Mouse (Mus musculus) forebrain, postnatal 0 days (tissue): ENCODE measurements around the gene Ly6g5b. TPM values are rescaled to one million over a fixed set of nuclear protein-coding genes. Genes with fewer than 3 reads are reported as not detected.

Experiments used
- ATAC-seq: fragments of 200-750 bp; cut with Nextera tagmentation; 2 replicates; pipeline ENCODE4 v1.8.0; 2017; ENCODE audit warnings: mild to moderate bottlenecking, moderate library complexity
- DNase-seq: peaks from one replicate; pipeline ENCODE4 v3.0.0-alpha.2; 2015
- H3K27ac ChIP-seq: fragments of 300-500 bp; sonication (generic); 2 replicates; pipeline ENCODE4 v1.5.1; 2014; ENCODE audit warnings: low read depth, mild to moderate bottlenecking, antibody characterized with exemption, low read length, moderate library complexity, mixed read lengths
- H3K27me3 ChIP-seq: fragments of 300-500 bp; sonication (generic); 2 replicates; pipeline ENCODE4 v1.6.1; 2014; ENCODE audit warnings: mild to moderate bottlenecking, low read length, mixed read lengths; ENCODE audit not compliant: insufficient read depth
- H3K36me3 ChIP-seq: fragments of 300-500 bp; sonication (generic); 2 replicates; pipeline ENCODE4 v1.6.1; 2014; ENCODE audit warnings: mild to moderate bottlenecking, moderate library complexity; ENCODE audit not compliant: insufficient read depth
- H3K4me1 ChIP-seq: fragments of 300-500 bp; sonication (generic); 2 replicates; pipeline ENCODE4 v1.6.1; 2014; ENCODE audit warnings: antibody characterized with exemption; ENCODE audit not compliant: insufficient read depth
- H3K4me2 ChIP-seq: fragments of 300-500 bp; sonication (generic); 2 replicates; pipeline ENCODE4 v1.6.1; 2014; ENCODE audit warnings: low read depth, mild to moderate bottlenecking, moderate library complexity
- H3K4me3 ChIP-seq: fragments of 300-500 bp; sonication (generic); 2 replicates; pipeline ENCODE4 v1.5.1; 2014; ENCODE audit warnings: low read depth, low read length, mixed read lengths
- H3K9ac ChIP-seq: fragments of 300-500 bp; sonication (generic); 2 replicates; pipeline ENCODE4 v1.6.1; 2014; ENCODE audit warnings: mild to moderate bottlenecking
- H3K9me3 ChIP-seq: fragments of 300-500 bp; sonication (generic); 2 replicates; pipeline ENCODE4 v1.6.1; 2016; ENCODE audit warnings: low read length
- CTCF ChIP-seq: sonication (generic); IDR thresholded peaks from 2 replicates; pipeline ENCODE4 v1.5.1; 2016; ENCODE audit warnings: antibody characterized with exemption, control low read depth, low read depth
- WGBS: fragments of 180-500 bp; shearing (Covaris S2); extraction: QIAGEN DNeasy Blood & Tissue Kit; methylation state at CpG from one replicate; pipeline ENCODE4 v1.1.7; 2014; 5-methylcytosine and 5-hydroxymethylcytosine counted together
- polyA plus RNA-seq: library from polyadenylated mRNA; unstranded; fragments of >200 nt; fragmentation: Nextera tagmentation; extraction: Ambion mirVana; gene quantifications from 2 replicates; pipeline ENCODE4 v1.2.1, GENCODE M21; 2015
- total RNA-seq: library from RNA; depleted of rRNA; stranded (reverse); fragments of >200 nt; gene quantifications from 2 replicates; pipeline ENCODE4 v1.2.3, GENCODE M21; 2014; rRNA removed

Gene Ly6g5b
- total RNA-seq (0.54 and 1.1 TPM in 2 replicates), polyA plus RNA-seq (0.55 and 1.1 TPM in 2 replicates)

DNA sequence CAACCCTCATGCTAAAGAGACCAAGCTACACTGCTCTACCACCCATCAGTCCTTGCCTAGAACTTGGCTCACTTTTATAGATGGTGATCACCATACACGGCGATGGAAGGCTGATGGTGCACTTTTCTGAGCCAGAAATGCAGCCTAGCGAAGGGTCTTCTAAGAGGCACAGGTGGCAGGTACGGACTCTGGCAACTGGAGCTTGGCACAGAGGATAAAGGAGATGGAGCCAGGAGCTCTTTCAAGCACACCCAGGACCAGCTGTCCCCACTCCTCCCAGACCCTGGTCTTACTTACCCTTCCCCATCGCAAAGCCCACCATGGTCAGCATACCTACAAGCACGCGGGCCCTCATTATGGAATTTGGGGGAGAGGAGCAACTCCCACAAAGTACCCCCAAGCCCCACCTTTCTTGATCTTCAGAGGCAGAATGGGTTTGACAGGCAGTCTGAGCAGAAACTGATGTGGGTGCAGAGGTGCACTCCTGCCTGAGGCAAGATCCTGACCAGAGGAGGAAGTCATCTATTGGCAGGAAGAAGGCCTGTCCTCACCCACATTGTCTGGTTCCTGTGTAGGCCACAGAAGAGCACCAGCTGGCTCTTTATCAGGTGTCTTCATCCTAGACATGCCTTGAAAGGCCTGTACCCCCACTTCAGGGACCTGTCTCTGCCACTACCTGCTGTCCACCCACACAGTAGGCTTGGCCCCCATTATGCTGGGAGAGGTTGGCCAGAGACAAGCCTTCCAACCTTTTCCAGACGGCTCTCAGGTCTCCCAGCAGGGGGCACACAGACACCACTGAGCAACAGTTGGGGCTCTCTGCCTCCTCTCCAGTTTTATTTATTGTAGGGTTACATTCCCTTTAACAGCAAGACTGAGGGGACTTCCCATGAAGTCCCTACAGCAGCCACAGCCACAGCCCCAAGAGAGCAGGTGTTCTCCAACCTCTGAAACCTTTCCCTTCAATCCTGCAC is at the start of gene Ly6g5b:
Gene Ly6g5b, minus strand, starts transcription at position 383 of the 974 bp plus-strand sequence.
- DNase-seq (peak; percentile 10), ATAC-seq (no peak)
- H3K4me1 ChIP-seq = no peaks in the 10 kb centered on the region
- no peak within 1 kb of the TSS for H3K4me2 ChIP-seq
- 85% methylated on average over 8 of the region's 8 CpGs for WGBS
- TF ChIP-seq CTCF = peak; percentile 47
- H3K27me3 ChIP-seq = no peaks in the 10 kb centered on the region
- no peak within 1 kb of the TSS for H3K9ac ChIP-seq
- no peaks in the 10 kb centered on the region for H3K9me3 ChIP-seq
- H3K36me3 ChIP-seq = peaks cover 48% of the 10 kb centered on the region
- no peak within 1 kb of the TSS for H3K4me3 ChIP-seq
- H3K27ac ChIP-seq = no peak within 1 kb of the TSS

DNA sequence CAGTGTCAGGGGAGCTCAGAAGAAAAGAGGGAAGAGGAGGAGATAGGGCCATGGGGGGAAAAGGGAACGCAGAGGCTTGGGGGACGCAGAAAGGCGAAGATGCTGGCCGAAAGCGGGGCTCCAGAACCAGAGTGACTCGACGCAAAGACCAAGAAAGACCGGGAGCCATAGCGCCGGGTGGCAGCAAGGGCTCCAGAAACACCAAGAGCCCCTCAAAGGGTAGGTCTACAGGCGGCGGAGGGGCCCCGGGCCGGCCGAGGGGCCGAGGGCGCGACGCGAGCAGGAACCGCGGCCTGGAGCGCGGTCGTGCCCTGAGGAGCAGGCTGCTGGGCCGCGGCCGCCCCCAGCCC is 49.0 kb upstream of the Ly6g5b start:
- Histone ChIP-seq H3K27me3 (no peaks in the 10 kb centered on the region), H3K36me3 (peaks cover 35% of the 10 kb centered on the region), H3K4me2 (peak overlapping the region; percentile 66), H3K9ac (peak overlapping the region; percentile 100), H3K4me1 (peaks cover 17% of the 10 kb centered on the region), H3K27ac (peak overlapping the region; percentile 98), H3K9me3 (no peaks in the 10 kb centered on the region), H3K4me3 (peak overlapping the region; percentile 94)
- DNase-seq (no peak), ATAC-seq (no peak)
- no peak for TF ChIP-seq CTCF
- WGBS = 0% methylated on average over 13 of the region's 28 CpGs

DNA sequence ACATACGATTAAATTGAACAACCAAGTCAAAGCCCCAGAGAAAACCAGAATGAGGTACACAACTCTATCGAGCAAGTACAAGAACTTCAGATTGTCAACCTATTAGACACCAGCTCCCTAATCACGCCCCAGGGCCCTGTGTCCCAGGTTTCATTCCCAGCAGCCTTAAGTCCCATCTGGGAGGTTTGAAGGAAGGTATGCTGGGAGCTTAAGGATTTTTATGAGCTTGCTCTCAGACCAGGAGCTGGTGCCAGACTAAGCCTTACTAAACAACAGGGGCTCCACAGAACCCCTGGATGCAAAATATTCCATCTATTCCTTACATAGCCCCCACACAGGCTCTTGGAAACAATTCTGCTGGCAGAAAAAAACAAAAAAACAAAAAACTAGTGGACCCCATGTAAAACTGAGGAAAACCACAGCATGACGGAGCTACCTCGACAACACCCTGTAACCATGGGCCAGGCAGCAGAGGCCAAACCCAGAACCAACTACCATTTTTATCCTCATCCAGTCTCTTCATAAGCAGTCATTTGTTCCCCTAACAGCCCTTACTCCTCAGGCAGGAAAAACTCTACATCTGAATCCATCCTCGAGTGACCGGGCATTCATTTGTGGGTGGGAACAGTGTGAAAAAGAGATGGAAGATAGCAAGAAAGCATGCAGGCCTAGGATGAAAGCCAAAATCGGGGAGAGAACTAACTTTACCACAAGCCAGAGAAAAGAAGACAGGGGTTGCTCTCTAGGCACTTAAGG is 48.3 kb upstream of the Ly6g5b start:
- ATAC-seq (no peak), DNase-seq (no peak)
- H3K9ac ChIP-seq = peak overlapping the region; percentile 100
- no peaks in the 10 kb centered on the region for H3K27me3 ChIP-seq
- H3K27ac ChIP-seq = peak overlapping the region; percentile 98
- no peak for TF ChIP-seq CTCF
- peaks cover 42% of the 10 kb centered on the region for H3K36me3 ChIP-seq
- WGBS = 7% methylated on average over 8 of the region's 8 CpGs
- H3K9me3 ChIP-seq = no peaks in the 10 kb centered on the region
- H3K4me3 ChIP-seq = peak overlapping the region; percentile 94
- H3K4me1 ChIP-seq = peaks cover 17% of the 10 kb centered on the region
- H3K4me2 ChIP-seq = peak overlapping the region; percentile 66

DNA sequence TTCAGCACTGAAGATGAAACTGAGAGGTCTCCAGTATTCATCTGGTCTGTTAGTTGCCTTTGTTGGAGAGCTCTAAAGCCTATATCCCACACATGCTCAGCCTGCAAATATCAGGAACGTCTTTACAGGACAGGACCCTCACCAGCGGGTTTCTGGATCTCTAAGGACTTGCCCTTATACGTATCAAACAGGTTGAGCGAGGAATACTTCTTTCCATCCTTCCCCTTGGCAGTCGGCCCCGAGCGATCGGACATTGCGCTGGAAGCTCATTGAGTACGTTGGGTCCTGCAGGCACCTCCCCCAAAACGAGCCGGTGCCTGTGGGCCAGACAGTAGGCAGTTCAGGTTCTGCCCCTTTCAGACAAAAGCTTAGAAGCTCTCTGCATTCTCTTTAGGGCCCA is 47.5 kb upstream of the Ly6g5b start:
- no peak for ATAC-seq
- H3K27ac ChIP-seq = peak overlapping the region; percentile 29; the same call in 1 of the 2 replicates

DNA sequence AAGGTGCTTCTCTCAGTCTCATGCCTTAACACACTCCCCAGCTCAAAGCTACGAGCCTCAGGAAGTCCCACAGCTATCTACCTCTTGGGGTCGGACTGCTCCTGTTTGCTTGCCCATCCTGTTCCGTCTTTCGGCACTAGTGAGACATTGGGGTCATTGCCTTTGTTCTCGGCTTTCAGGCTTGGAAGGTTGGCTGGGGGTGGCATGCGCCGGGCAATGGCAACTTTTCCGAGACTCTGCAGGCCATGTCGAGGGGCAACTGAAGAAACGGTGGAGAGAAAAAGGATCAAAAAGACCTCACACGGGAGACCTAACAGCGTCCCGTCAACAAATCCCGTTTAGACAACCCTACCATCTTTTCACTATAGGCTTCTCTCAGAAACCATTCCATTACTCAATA is 46.9 kb upstream of the Ly6g5b start:
- H3K27ac ChIP-seq = no peak overlapping the region
- H3K27me3 ChIP-seq = no peaks in the 10 kb centered on the region
- H3K4me2 ChIP-seq = peak overlapping the region; percentile 66
- WGBS = 68% methylated on average over 14 of the region's 14 CpGs
- H3K4me1 ChIP-seq = peaks cover 17% of the 10 kb centered on the region
- peak overlapping the region; percentile 100 for H3K9ac ChIP-seq
- H3K9me3 ChIP-seq = no peaks in the 10 kb centered on the region
- DNase-seq (no peak), ATAC-seq (no peak)
- TF ChIP-seq CTCF = no peak
- H3K36me3 ChIP-seq = peaks cover 56% of the 10 kb centered on the region
- peak overlapping the region; percentile 94; the same call in 1 of the 2 replicates for H3K4me3 ChIP-seq

More for the DNA sequence above, 47.5 kb upstream of the Ly6g5b start:
- WGBS = 22% methylated on average over 12 of the region's 12 CpGs
- H3K9ac ChIP-seq = peak overlapping the region; percentile 100
- H3K4me1 ChIP-seq = peaks cover 17% of the 10 kb centered on the region
- no peaks in the 10 kb centered on the region for H3K9me3 ChIP-seq
- peak overlapping the region; percentile 94 for H3K4me3 ChIP-seq
- DNase-seq = no peak
- peaks cover 50% of the 10 kb centered on the region for H3K36me3 ChIP-seq
- peak overlapping the region; percentile 66 for H3K4me2 ChIP-seq
- H3K27me3 ChIP-seq = no peaks in the 10 kb centered on the region
- no peak for TF ChIP-seq CTCF

DNA sequence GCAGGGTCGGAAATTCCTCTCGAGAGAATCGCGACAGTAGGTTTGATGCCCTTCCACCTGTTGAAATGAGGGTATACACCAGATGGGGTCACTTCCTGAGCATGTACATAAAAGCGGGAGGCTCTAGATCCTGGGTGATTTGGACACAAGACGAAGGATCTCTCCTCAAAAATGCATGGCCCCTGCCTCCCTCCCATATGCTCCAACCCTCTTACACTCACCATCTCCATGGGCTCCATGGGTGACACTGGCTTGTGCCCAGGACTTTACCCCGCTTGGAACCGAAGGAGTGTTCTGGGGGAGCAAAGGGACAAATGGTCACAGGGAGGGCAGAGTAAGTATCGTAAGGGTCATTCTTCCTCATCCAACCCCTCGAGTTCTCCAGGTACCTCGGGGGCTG is 46.2 kb upstream of the Ly6g5b start:
- no peaks in the 10 kb centered on the region for H3K9me3 ChIP-seq
- 88% methylated on average over 11 of the region's 11 CpGs for WGBS
- H3K4me3 ChIP-seq = no peak overlapping the region
- DNase-seq = no peak
- peaks cover 16% of the 10 kb centered on the region for H3K4me1 ChIP-seq
- ATAC-seq = no peak
- H3K4me2 ChIP-seq = no peak overlapping the region
- peaks cover 63% of the 10 kb centered on the region for H3K36me3 ChIP-seq
- H3K27me3 ChIP-seq = no peaks in the 10 kb centered on the region
- no peak overlapping the region for H3K9ac ChIP-seq
- no peak overlapping the region for H3K27ac ChIP-seq
- TF ChIP-seq CTCF = no peak
